Mouse (Mus musculus): ENCODE measurements around the gene Olfr1356. TPM values are rescaled to one million over a fixed set of nuclear protein-coding genes. Genes with fewer than 3 reads are reported as not detected.
"Not testable (repeated sequence)": the region's sequence is repeated elsewhere in the genome, so short reads cannot be mapped to it uniquely, and the experiment has no call there.

Gene Olfr1356
- not detected in 2 replicates for polyA plus RNA-seq (2012; rRNA removed)

- DNase-seq (ENCODE audit: low read depth), result no peak
Measured at GRCm38 (mm10) chr10:78852066-78852465, at the start of gene Olfr1356. TSS of gene Olfr1356 (minus strand) at chr10:78852166.

- DNase-seq (ENCODE audit: low read depth), result no peak
Measured at GRCm38 (mm10) chr10:78875240-78875639, 23.3 kb upstream of the Olfr1356 start, which contains the start of gene Olfr1355. TSS of gene Olfr1355 (plus strand) at chr10:78875540.

DNA sequence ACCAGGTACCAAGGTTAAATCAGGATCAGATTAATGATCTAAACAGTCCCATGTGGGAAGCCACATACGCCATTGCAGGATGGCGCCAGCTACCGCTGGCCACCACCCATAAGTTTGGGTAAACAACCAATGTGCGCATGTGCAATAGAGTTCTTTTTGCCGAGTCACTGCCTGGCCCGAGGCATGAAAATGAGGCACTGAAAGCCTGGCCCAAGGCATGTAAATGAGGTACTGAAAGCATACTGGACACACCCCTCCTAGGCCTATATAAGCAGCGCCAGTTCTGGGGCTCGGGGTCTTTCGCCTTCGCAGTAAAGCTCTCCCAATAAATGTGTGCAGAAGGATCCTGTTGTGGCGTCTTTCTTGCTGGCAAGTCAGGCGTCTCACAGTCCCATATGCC lies 11.5 kb downstream of the Olfr1356 start:
- DNase-seq (ENCODE audit: low read depth), result not testable (repeated sequence)

- DNase-seq (ENCODE audit: low read depth), result no peak
Measured at GRCm38 (mm10) chr10:78812358-78813060, 39.5 kb downstream of the Olfr1356 start.

- no peak for DNase-seq (ENCODE audit: low read depth)
Measured at GRCm38 (mm10) chr10:78801449-78801848, 50.5 kb downstream of the Olfr1356 start.

Other genes starting within 250 kb of the Olfr1356 start
- not detected in 2 replicates for gene Olfr1357, start 234.1 kb downstream of the Olfr1356 start, polyA plus RNA-seq (2012; rRNA removed)
- 0.11 TPM in 1 of 2 replicates, not detected in the other for gene Casp14, start 133.9 kb downstream of the Olfr1356 start, polyA plus RNA-seq (2012; rRNA removed)
- gene Ccdc105, start 99.1 kb downstream of the Olfr1356 start, polyA plus RNA-seq (2012; rRNA removed), result 0.05 and 0.39 TPM in 2 replicates
- 0.27 and 0.38 TPM in 2 replicates for gene Slc1a6, start 71.7 kb downstream of the Olfr1356 start, polyA plus RNA-seq (2012; rRNA removed)
- not detected in 2 replicates for gene Olfr1355, start 23.4 kb upstream of the Olfr1356 start, polyA plus RNA-seq (2012; rRNA removed)
- gene Olfr1354, start 61.0 kb upstream of the Olfr1356 start, polyA plus RNA-seq (2012; rRNA removed), result not detected in 2 replicates
- gene Olfr8, start 98.5 kb upstream of the Olfr1356 start, polyA plus RNA-seq (2012; rRNA removed), result not detected in 2 replicates
- not detected in 2 replicates for gene Olfr1353, start 111.1 kb upstream of the Olfr1356 start, polyA plus RNA-seq (2012; rRNA removed)
- not detected in 2 replicates for gene Olfr1352, start 128.9 kb upstream of the Olfr1356 start, polyA plus RNA-seq (2012; rRNA removed)
- not detected in 2 replicates for gene Olfr1351, start 160.3 kb upstream of the Olfr1356 start, polyA plus RNA-seq (2012; rRNA removed)
- gene Olfr57, start 176.6 kb upstream of the Olfr1356 start, polyA plus RNA-seq (2012; rRNA removed), result not detected in 2 replicates
- gene 2610008E11Rik, start 245.4 kb upstream of the Olfr1356 start, polyA plus RNA-seq (2012; rRNA removed), result 2.2 and 2.5 TPM in 2 replicates